Mouse (Mus musculus) midbrain, embryonic 12.5 days (tissue): ENCODE measurements around the gene Eif2a. TPM values are rescaled to one million over a fixed set of nuclear protein-coding genes. Genes with fewer than 3 reads are reported as not detected.
"Not testable (repeated sequence)": the region's sequence is repeated elsewhere in the genome, so short reads cannot be mapped to it uniquely, and the experiment has no call there.

Experiments
- ATAC-seq: fragments of 200-750 bp; cut with Nextera tagmentation; 2 replicates; pipeline ENCODE4 v1.8.0; 2017; ENCODE audit warnings: low read depth, moderate TSS enrichment, moderate library complexity; ENCODE audit not compliant: low FRiP score
- H3K27ac ChIP-seq: fragments of 300-500 bp; sonication (generic); replicated peaks from 2 replicates; pipeline ENCODE4 v1.5.1; 2016; ENCODE audit warnings: mild to moderate bottlenecking
- H3K27me3 ChIP-seq: fragments of 300-500 bp; sonication (generic); 2 replicates; pipeline ENCODE4 v1.6.1; 2016; ENCODE audit warnings: mild to moderate bottlenecking
- H3K36me3 ChIP-seq: fragments of 300-500 bp; sonication (generic); 2 replicates; pipeline ENCODE4 v1.6.1; 2016
- H3K4me1 ChIP-seq: fragments of 300-500 bp; sonication (generic); 2 replicates; pipeline ENCODE4 v1.6.1; 2016
- H3K4me2 ChIP-seq: fragments of 300-500 bp; sonication (generic); replicated peaks from 2 replicates; pipeline ENCODE4 v1.6.1; 2016; ENCODE audit warnings: mild to moderate bottlenecking, moderate library complexity
- H3K4me3 ChIP-seq: fragments of 300-500 bp; sonication (generic); 2 replicates; pipeline ENCODE4 v1.5.1; 2016; ENCODE audit warnings: mild to moderate bottlenecking
- H3K9ac ChIP-seq: fragments of 300-500 bp; sonication (generic); replicated peaks from 2 replicates; pipeline ENCODE4 v1.6.1; 2016; ENCODE audit warnings: mild to moderate bottlenecking, moderate library complexity
- H3K9me3 ChIP-seq: fragments of 300-500 bp; sonication (generic); 2 replicates; pipeline ENCODE4 v1.6.1; 2016; ENCODE audit warnings: mild to moderate bottlenecking
- WGBS: fragments of 180-500 bp; shearing (Covaris S2); methylation state at CpG from one replicate; pipeline ENCODE4 v1.1.7; 2016; 5-methylcytosine and 5-hydroxymethylcytosine counted together
- polyA plus RNA-seq: library from polyadenylated mRNA; unstranded; fragments of >200 nt; fragmentation: Nextera tagmentation; extraction: Ambion mirVana; gene quantifications from 2 replicates; pipeline ENCODE4 v1.2.1, GENCODE M21; 2016

Gene Eif2a
- polyA plus RNA-seq, 1 experiment from 2014 or later = 51.5 TPM

DNA sequence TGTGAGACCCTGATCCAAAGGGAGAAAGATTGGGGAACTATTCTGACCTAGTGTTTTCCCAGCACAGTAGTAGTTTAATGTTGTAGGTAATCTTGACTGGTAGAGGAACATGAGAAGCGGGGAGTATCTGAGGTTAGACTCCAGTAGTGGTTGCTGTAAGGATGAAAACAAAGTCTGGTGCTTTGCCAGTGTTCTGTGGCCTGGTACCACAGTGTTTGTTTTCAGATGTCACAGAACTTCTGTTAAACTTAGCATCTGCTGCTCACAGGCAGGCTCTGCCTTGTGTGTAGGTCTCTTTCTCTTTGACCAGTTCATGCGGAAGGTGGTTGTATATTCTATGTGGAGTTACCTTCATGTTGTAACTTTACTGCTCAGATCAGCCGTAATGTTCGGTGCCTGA, 55.9 kb downstream of the Eif2a start:
- H3K27me3 ChIP-seq = no peaks in the 10 kb centered on the region
- 97% methylated on average over 4 of the region's 4 CpGs for WGBS
- no peak overlapping the region for H3K9ac ChIP-seq
- peaks cover 14% of the 10 kb centered on the region for H3K36me3 ChIP-seq
- no peak overlapping the region for H3K4me2 ChIP-seq
- H3K9me3 ChIP-seq = no peaks in the 10 kb centered on the region
- ATAC-seq = no peak
- no peak overlapping the region for H3K4me3 ChIP-seq
- no peak overlapping the region for H3K27ac ChIP-seq
- H3K4me1 ChIP-seq = peaks cover 3% of the 10 kb centered on the region; the same call in 1 of the 2 replicates

- H3K4me3 ChIP-seq = no peak overlapping the region
- H3K27me3 ChIP-seq = no peaks in the 10 kb centered on the region
- H3K4me1 ChIP-seq = peaks cover 3% of the 10 kb centered on the region; the same call in 1 of the 2 replicates
- H3K36me3 ChIP-seq = peaks cover 17% of the 10 kb centered on the region
- H3K27ac ChIP-seq = no peak overlapping the region
- H3K4me2 ChIP-seq = no peak overlapping the region
- 85% methylated on average over 5 of the region's 5 CpGs for WGBS
- H3K9me3 ChIP-seq = no peaks in the 10 kb centered on the region
- ATAC-seq = no peak
- no peak overlapping the region for H3K9ac ChIP-seq
These were observed 56.7 kb downstream of the Eif2a start for GRCm38 (mm10) chr3:58582297-58582696.

- H3K36me3 ChIP-seq = peaks cover 23% of the 10 kb centered on the region
- H3K4me1 ChIP-seq = peaks cover 1% of the 10 kb centered on the region; the same call in 1 of the 2 replicates
- ATAC-seq = no peak
- H3K9ac ChIP-seq = no peak overlapping the region
- H3K27me3 ChIP-seq = no peaks in the 10 kb centered on the region
- H3K9me3 ChIP-seq = no peaks in the 10 kb centered on the region
- WGBS = 90% methylated on average over 5 of the region's 5 CpGs
- no peak overlapping the region for H3K4me3 ChIP-seq
- H3K4me2 ChIP-seq = no peak overlapping the region
- no peak overlapping the region for H3K27ac ChIP-seq
These were observed 57.3 kb downstream of the Eif2a start for GRCm38 (mm10) chr3:58582788-58583426.

- peaks cover 49% of the 10 kb centered on the region for H3K36me3 ChIP-seq
- 97% methylated on average over 4 of the region's 4 CpGs for WGBS
These were observed 64.9 kb downstream of the Eif2a start for GRCm38 (mm10) chr3:58590544-58590943.

GRCm38 (mm10) chr3:58592666-58593065, 67.0 kb downstream of the Eif2a start:
- H3K9ac ChIP-seq, ATAC-seq, H3K9me3 ChIP-seq, H3K4me2 ChIP-seq, H3K27me3 ChIP-seq, H3K4me3 ChIP-seq, H3K4me1 ChIP-seq, H3K27ac ChIP-seq: not testable (repeated sequence)
- H3K36me3 ChIP-seq = peaks cover 35% of the 10 kb centered on the region
- WGBS = 85% methylated on average over 7 of the region's 7 CpGs

More at GRCm38 (mm10) chr3:58590544-58590943, 64.9 kb downstream of the Eif2a start:
- not testable (repeated sequence) for H3K4me3 ChIP-seq, H3K27me3 ChIP-seq, H3K27ac ChIP-seq, H3K4me2 ChIP-seq, H3K9ac ChIP-seq, H3K4me1 ChIP-seq, ATAC-seq, H3K9me3 ChIP-seq

- H3K4me3 ChIP-seq = no peak overlapping the region
- H3K4me2 ChIP-seq = no peak overlapping the region
- no peaks in the 10 kb centered on the region for H3K27me3 ChIP-seq
- 0 out of 2 replicates have a peak overlapping the region, but pooled peaks have one; percentile 8 for H3K27ac ChIP-seq
- H3K9me3 ChIP-seq = no peaks in the 10 kb centered on the region
- H3K36me3 ChIP-seq = peaks cover 32% of the 10 kb centered on the region
- ATAC-seq = no peak
- WGBS = 38% methylated on average over 5 of the region's 5 CpGs
- no peak overlapping the region for H3K9ac ChIP-seq
- no peaks in the 10 kb centered on the region for H3K4me1 ChIP-seq
These were observed 68.0 kb downstream of the Eif2a start for GRCm38 (mm10) chr3:58593623-58594022.

Other genes starting within 250 kb of the Eif2a start
- gene Tsc22d2, start 111.1 kb upstream of the Eif2a start, polyA plus RNA-seq = 15.1 and 16.9 TPM in 2 replicates
- gene Serp1, start 71 bp downstream of the Eif2a start, polyA plus RNA-seq = 111 and 118 TPM in 2 replicates
- 21.7 and 23.5 TPM in 2 replicates for gene Selenot, start 50.8 kb downstream of the Eif2a start, polyA plus RNA-seq
- 0.08 and 0.20 TPM in 2 replicates for gene Erich6, start 111.4 kb downstream of the Eif2a start, polyA plus RNA-seq
- gene Siah2, start 166.6 kb downstream of the Eif2a start, polyA plus RNA-seq = 5.8 and 6.7 TPM in 2 replicates